Mouse (Mus musculus): ENCODE results near the gene Tbl1x. TPM values are rescaled to one million over a fixed set of nuclear protein-coding genes. Genes with fewer than 3 reads are reported as not detected.

Tbl1x gene
- polyA plus RNA-seq, 1 experiment from 2014 or later = 37.9 TPM

GRCm38 (mm10) chrX:77597674-77598073 lies 86.9 kb downstream of the Tbl1x start:
- no peak for DNase-seq (ENCODE audit: low spot score)
- ATAC-seq = no peak
- H3K36me3 ChIP-seq (ENCODE audit: insufficient read depth, low read length) = no peaks in the 10 kb centered on the region
- no peak for TF ChIP-seq EP300 (IDR thresholded peaks at IDR 0.05)
- TF ChIP-seq CTCF (IDR thresholded peaks at IDR 0.05) = no peak
- H3K9ac ChIP-seq (replicated peaks; ENCODE audit: low read depth) = no peak overlapping the region
- no peaks in the 10 kb centered on the region for H3K4me1 ChIP-seq (ENCODE audit: insufficient read depth, low read depth, low read length)
- H3K27me3 ChIP-seq (replicated peaks; ENCODE audit: insufficient read depth, low read length) = no peaks in the 10 kb centered on the region
- H3K4me3 ChIP-seq (ENCODE audit: low read depth, low read length) = no peak overlapping the region
- no peak overlapping the region for H3K4me2 ChIP-seq (replicated peaks; ENCODE audit: low read depth, low read length)
- no peak overlapping the region for H3K27ac ChIP-seq (ENCODE audit: low read length)
- no peaks in the 10 kb centered on the region for H3K9me3 ChIP-seq (ENCODE audit: low read length)

DNA sequence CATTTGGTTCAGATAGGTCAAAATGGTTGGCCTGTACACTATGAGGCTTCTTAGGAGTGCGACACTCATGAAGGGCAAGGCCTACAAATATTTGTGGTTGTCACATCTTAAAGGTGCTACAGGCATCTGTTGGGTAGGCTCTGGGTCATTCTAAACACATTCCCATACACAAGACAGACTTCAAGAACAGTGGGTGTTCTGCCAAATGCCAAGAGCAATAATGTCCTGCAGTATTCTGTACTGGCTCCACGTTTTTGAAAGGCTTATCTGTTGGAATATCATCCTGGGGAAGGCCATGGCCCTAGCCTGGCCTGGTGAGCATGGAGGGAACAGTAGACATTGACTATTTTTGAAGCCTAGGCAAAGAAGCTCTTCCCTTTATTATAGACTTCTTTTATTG lies 87.9 kb downstream of the Tbl1x start:
- Histone ChIP-seq H3K9me3 (ENCODE audit: low read length) (no peaks in the 10 kb centered on the region), H3K4me3 (ENCODE audit: low read depth, low read length) (no peak overlapping the region), H3K27me3 (replicated peaks; ENCODE audit: insufficient read depth, low read length) (no peaks in the 10 kb centered on the region), H3K4me1 (ENCODE audit: insufficient read depth, low read depth, low read length) (no peaks in the 10 kb centered on the region), H3K4me2 (replicated peaks; ENCODE audit: low read depth, low read length) (no peak overlapping the region), H3K9ac (replicated peaks; ENCODE audit: low read depth) (no peak overlapping the region), H3K27ac (ENCODE audit: low read length) (no peak overlapping the region), H3K36me3 (ENCODE audit: insufficient read depth, low read length) (no peaks in the 10 kb centered on the region)
- TF ChIP-seq CTCF (IDR thresholded peaks at IDR 0.05) (no peak), EP300 (IDR thresholded peaks at IDR 0.05) (no peak)
- DNase-seq (ENCODE audit: low spot score) (no peak), ATAC-seq (no peak)
- WGBS = 67% methylated on average over 2 of the region's 2 CpGs

- Histone ChIP-seq H3K9ac (replicated peaks; ENCODE audit: low read depth) (no peak overlapping the region), H3K4me2 (replicated peaks; ENCODE audit: low read depth, low read length) (no peak overlapping the region), H3K36me3 (ENCODE audit: insufficient read depth, low read length) (no peaks in the 10 kb centered on the region), H3K27me3 (replicated peaks; ENCODE audit: insufficient read depth, low read length) (no peaks in the 10 kb centered on the region), H3K27ac (ENCODE audit: low read length) (no peak overlapping the region), H3K4me3 (ENCODE audit: low read depth, low read length) (no peak overlapping the region), H3K4me1 (ENCODE audit: insufficient read depth, low read depth, low read length) (no peaks in the 10 kb centered on the region), H3K9me3 (ENCODE audit: low read length) (no peaks in the 10 kb centered on the region)
- no peak for DNase-seq (ENCODE audit: low spot score)
- peak; percentile 69 for TF ChIP-seq EP300 (IDR thresholded peaks at IDR 0.05)
- TF ChIP-seq CTCF (IDR thresholded peaks at IDR 0.05) = no peak
- ATAC-seq = no peak; the same call in 1 of the 2 replicates
- 59% methylated on average over 2 of the region's 2 CpGs for WGBS
Measured at GRCm38 (mm10) chrX:77603496-77604258, 92.9 kb downstream of the Tbl1x start.

- Histone ChIP-seq H3K27ac (ENCODE audit: low read length) (no peak overlapping the region), H3K4me1 (ENCODE audit: insufficient read depth, low read depth, low read length) (no peaks in the 10 kb centered on the region), H3K27me3 (replicated peaks; ENCODE audit: insufficient read depth, low read length) (no peaks in the 10 kb centered on the region), H3K9ac (replicated peaks; ENCODE audit: low read depth) (no peak overlapping the region), H3K36me3 (ENCODE audit: insufficient read depth, low read length) (no peaks in the 10 kb centered on the region), H3K9me3 (ENCODE audit: low read length) (no peaks in the 10 kb centered on the region), H3K4me3 (ENCODE audit: low read depth, low read length) (no peak overlapping the region), H3K4me2 (replicated peaks; ENCODE audit: low read depth, low read length) (no peak overlapping the region)
- ATAC-seq = no peak
- WGBS = 20% methylated on average over 1 of the region's 1 CpGs
- DNase-seq (ENCODE audit: low spot score) = no peak
- no peak for TF ChIP-seq EP300 (IDR thresholded peaks at IDR 0.05)
- no peak for TF ChIP-seq CTCF (IDR thresholded peaks at IDR 0.05)
Measured at GRCm38 (mm10) chrX:77607488-77607887, 96.7 kb downstream of the Tbl1x start.

- Histone ChIP-seq H3K9me3 (ENCODE audit: low read length) (no peaks in the 10 kb centered on the region), H3K36me3 (ENCODE audit: insufficient read depth, low read length) (no peaks in the 10 kb centered on the region), H3K9ac (replicated peaks; ENCODE audit: low read depth) (no peak overlapping the region), H3K27ac (ENCODE audit: low read length) (no peak overlapping the region), H3K4me2 (replicated peaks; ENCODE audit: low read depth, low read length) (no peak overlapping the region), H3K4me3 (ENCODE audit: low read depth, low read length) (no peak overlapping the region), H3K4me1 (ENCODE audit: insufficient read depth, low read depth, low read length) (no peaks in the 10 kb centered on the region), H3K27me3 (replicated peaks; ENCODE audit: insufficient read depth, low read length) (no peaks in the 10 kb centered on the region)
- DNase-seq (ENCODE audit: low spot score) = no peak
- peak; percentile 25; the same call in 1 of the 2 replicates for ATAC-seq
- 23% methylated on average over 2 of the region's 2 CpGs for WGBS
- TF ChIP-seq CTCF (IDR thresholded peaks at IDR 0.05) (no peak), EP300 (IDR thresholded peaks at IDR 0.05) (no peak)
Measured at GRCm38 (mm10) chrX:77608947-77609703, 98.3 kb downstream of the Tbl1x start.

DNA sequence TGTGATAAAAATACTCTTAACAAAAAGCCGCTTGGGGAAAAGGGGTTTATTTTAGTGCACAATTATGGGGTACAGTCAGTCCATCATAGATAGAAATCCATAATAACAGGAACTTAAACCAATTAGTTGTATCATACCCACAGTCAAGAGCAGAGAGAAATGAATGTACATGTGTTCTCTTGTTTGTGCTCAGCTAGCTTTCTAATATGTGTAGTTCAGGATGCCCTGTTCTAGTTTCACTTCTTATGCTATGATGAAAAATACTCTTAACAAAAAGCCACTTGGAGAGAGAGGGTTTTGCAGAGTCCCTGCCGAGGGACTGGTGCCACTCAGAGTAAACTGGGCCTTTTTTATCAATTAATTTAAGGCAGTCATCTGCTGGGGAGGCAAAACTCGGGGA lies 101.1 kb downstream of the Tbl1x start:
- no peak for DNase-seq (ENCODE audit: low spot score)
- Histone ChIP-seq H3K27ac (ENCODE audit: low read length) (no peak overlapping the region), H3K4me3 (ENCODE audit: low read depth, low read length) (no peak overlapping the region), H3K27me3 (replicated peaks; ENCODE audit: insufficient read depth, low read length) (no peaks in the 10 kb centered on the region), H3K4me2 (replicated peaks; ENCODE audit: low read depth, low read length) (no peak overlapping the region), H3K36me3 (ENCODE audit: insufficient read depth, low read length) (no peaks in the 10 kb centered on the region), H3K9me3 (ENCODE audit: low read length) (no peaks in the 10 kb centered on the region), H3K4me1 (ENCODE audit: insufficient read depth, low read depth, low read length) (no peaks in the 10 kb centered on the region), H3K9ac (replicated peaks; ENCODE audit: low read depth) (no peak overlapping the region)
- ATAC-seq = no peak
- TF ChIP-seq CTCF (IDR thresholded peaks at IDR 0.05) (no peak), EP300 (IDR thresholded peaks at IDR 0.05) (no peak)
- 66% methylated on average over 3 of the region's 3 CpGs for WGBS

Measured in lung, postnatal 0 days (tissue).